In the genomic region with DNA sequence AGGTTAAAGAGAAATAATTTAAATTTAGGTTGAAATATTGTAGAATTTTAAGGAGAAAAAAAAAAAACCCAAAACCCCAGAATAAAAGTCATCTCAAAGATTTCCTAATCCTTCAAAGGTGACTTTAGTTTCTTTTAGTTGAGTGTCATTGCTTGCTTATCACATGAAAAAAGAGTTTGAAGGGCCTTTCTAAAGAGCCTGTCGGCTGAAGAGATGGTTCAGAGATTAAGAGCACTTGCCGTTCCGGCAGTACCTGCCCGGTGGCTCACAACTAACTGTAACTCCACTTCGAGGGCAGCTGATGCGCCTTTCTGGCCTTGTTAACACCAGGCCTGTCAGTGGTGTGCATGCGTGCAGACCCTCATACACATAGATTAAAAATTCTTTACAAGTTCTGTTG, we compare ENCODE assay signal across 18 mouse cellular contexts. TPM values are rescaled to one million over a fixed set of nuclear protein-coding genes. Genes with fewer than 3 reads are reported as not detected.
DNase-seq lines count a peak whose midpoint lies in the region; ATAC-seq and TF ChIP-seq lines count a peak whose summit lies in the region.
"Had no signal": no experiment of that assay in that cellular context is flagged by ENCODE, and none has a peak within 500 bp of the region (broad histone marks: within the 10 kb centered on the region; RNA-seq: fewer than 3 reads in every experiment).

No protein-coding gene starts in this region.

- H3K27me3 ChIP-seq in forebrain, embryonic 14.5 days (replicated peaks; ENCODE audit: control insufficient read depth, insufficient read depth, low read length) = no peaks in the 10 kb centered on the region
- no peaks in the 10 kb centered on the region for H3K27me3 ChIP-seq in forebrain, embryonic 12.5 days
- no peaks in the 10 kb centered on the region for H3K27me3 ChIP-seq in hindbrain, embryonic 15.5 days
- H3K27me3 ChIP-seq in hindbrain, embryonic 12.5 days = no peaks in the 10 kb centered on the region
- no peaks in the 10 kb centered on the region for H3K27me3 ChIP-seq in lung, postnatal 0 days (replicated peaks; ENCODE audit: insufficient read depth, low read length)
- no peaks in the 10 kb centered on the region for H3K27me3 ChIP-seq in stomach, postnatal 0 days (ENCODE audit: control insufficient read depth, insufficient read depth, low read length)
- H3K27me3 ChIP-seq: CH12.LX; neural tube, embryonic 15.5 days had no signal

- no peak overlapping the region for H3K9ac ChIP-seq in forebrain, embryonic 14.5 days (ENCODE audit: low read length)
- no peak overlapping the region for H3K9ac ChIP-seq in forebrain, embryonic 12.5 days
- no peak overlapping the region for H3K9ac ChIP-seq in hindbrain, embryonic 15.5 days
- H3K9ac ChIP-seq in hindbrain, embryonic 12.5 days = no peak overlapping the region
- H3K9ac ChIP-seq in lung, postnatal 0 days (replicated peaks; ENCODE audit: low read depth) = no peak overlapping the region
- H3K9ac ChIP-seq in stomach, postnatal 0 days (ENCODE audit: low read length) = no peak overlapping the region
- H3K9ac ChIP-seq: hindbrain, embryonic 14.5 days; liver, postnatal 0 days; neural tube, embryonic 15.5 days had no signal

- WGBS in forebrain, embryonic 14.5 days = 62% methylated on average over 7 of the region's 7 CpGs
- 72% methylated on average over 7 of the region's 7 CpGs for WGBS in forebrain, embryonic 12.5 days
- 76% methylated on average over 7 of the region's 7 CpGs for WGBS in hindbrain, embryonic 15.5 days
- 85% methylated on average over 7 of the region's 7 CpGs for WGBS in hindbrain, embryonic 12.5 days
- 41% methylated on average over 7 of the region's 7 CpGs for WGBS in lung, postnatal 0 days
- WGBS in lung, adult 2 months = 50% methylated on average over 7 of the region's 7 CpGs
- 41% methylated on average over 7 of the region's 7 CpGs for WGBS in stomach, postnatal 0 days

- peaks cover 23% of the 10 kb centered on the region for H3K4me1 ChIP-seq in forebrain, embryonic 14.5 days (ENCODE audit: control insufficient read depth, insufficient read depth, low read length)
- H3K4me1 ChIP-seq in forebrain, embryonic 12.5 days = peaks cover 25% of the 10 kb centered on the region
- H3K4me1 ChIP-seq in hindbrain, embryonic 15.5 days (replicated peaks) = peaks cover 28% of the 10 kb centered on the region
- peaks cover 17% of the 10 kb centered on the region for H3K4me1 ChIP-seq in hindbrain, embryonic 12.5 days
- H3K4me1 ChIP-seq in lung, postnatal 0 days (ENCODE audit: insufficient read depth, low read depth, low read length) = peaks cover 10% of the 10 kb centered on the region
- peaks cover 3% of the 10 kb centered on the region for H3K4me1 ChIP-seq in lung, adult 2 months (ENCODE audit: control insufficient read depth, insufficient read depth, low read length)
- peaks cover 3% of the 10 kb centered on the region for H3K4me1 ChIP-seq in stomach, postnatal 0 days (replicated peaks; ENCODE audit: control insufficient read depth, insufficient read depth)

- peak; percentile 69; the same call in 1 of the 2 replicates for TF ChIP-seq EP300 in lung, postnatal 0 days (IDR thresholded peaks at IDR 0.05)
- TF ChIP-seq EP300 in stomach, postnatal 0 days (optimal IDR thresholded peaks at IDR 0.05) = no peak

- TF ChIP-seq POLR2A in lung, adult 2 months (IDR thresholded peaks at IDR 0.05; ENCODE audit: borderline replicate concordance, extremely low read depth, low read depth, low read length) = no peak

- no peak for TF ChIP-seq CTCF in lung, postnatal 0 days (IDR thresholded peaks at IDR 0.05)
- no peak for TF ChIP-seq CTCF in lung, adult 2 months (IDR thresholded peaks at IDR 0.05; ENCODE audit: insufficient read depth, low read length)
- no peak for TF ChIP-seq CTCF in stomach, postnatal 0 days (IDR thresholded peaks at IDR 0.05; ENCODE audit: low read depth)

- no peaks in the 10 kb centered on the region for H3K9me3 ChIP-seq in forebrain, embryonic 14.5 days (replicated peaks; ENCODE audit: control insufficient read depth, low read length)
- H3K9me3 ChIP-seq in forebrain, embryonic 12.5 days = no peaks in the 10 kb centered on the region
- H3K9me3 ChIP-seq in hindbrain, embryonic 15.5 days = no peaks in the 10 kb centered on the region
- H3K9me3 ChIP-seq in hindbrain, embryonic 12.5 days (replicated peaks) = no peaks in the 10 kb centered on the region
- H3K9me3 ChIP-seq in lung, postnatal 0 days (ENCODE audit: low read length) = no peaks in the 10 kb centered on the region
- H3K9me3 ChIP-seq in stomach, postnatal 0 days (ENCODE audit: control insufficient read depth, low read length) = no peaks in the 10 kb centered on the region
- H3K9me3 ChIP-seq: midbrain, embryonic 10.5 days; neural tube, embryonic 15.5 days had no signal

- 0 out of 2 replicates have a peak overlapping the region, but pooled peaks have one; percentile 33 for H3K27ac ChIP-seq in forebrain, embryonic 14.5 days (ENCODE audit: low read depth, low read length)
- no peak overlapping the region for H3K27ac ChIP-seq in forebrain, embryonic 12.5 days
- 0 out of 2 replicates have a peak overlapping the region, but pooled peaks have one; percentile 14 for H3K27ac ChIP-seq in hindbrain, embryonic 15.5 days (replicated peaks)
- H3K27ac ChIP-seq in hindbrain, embryonic 12.5 days = no peak overlapping the region
- H3K27ac ChIP-seq in lung, postnatal 0 days (ENCODE audit: low read length) = peak overlapping the region; percentile 34; the same call in 1 of the 2 replicates
- H3K27ac ChIP-seq in stomach, postnatal 0 days (replicated peaks) = no peak overlapping the region
- H3K27ac ChIP-seq: hindbrain, embryonic 14.5 days; midbrain, embryonic 10.5 days had no signal

- ATAC-seq in forebrain, embryonic 14.5 days = no peak
- no peak for ATAC-seq in forebrain, embryonic 12.5 days (ENCODE audit: low FRiP score)
- no peak for ATAC-seq in hindbrain, embryonic 15.5 days (ENCODE audit: low FRiP score, low read depth)
- no peak for ATAC-seq in hindbrain, embryonic 12.5 days (ENCODE audit: low FRiP score)
- ATAC-seq in lung, postnatal 0 days = peak; percentile 80
- ATAC-seq in stomach, postnatal 0 days (ENCODE audit: low FRiP score, low TSS enrichment) = no peak
- ATAC-seq: liver, postnatal 0 days had no signal

- no peak overlapping the region for H3K4me2 ChIP-seq in forebrain, embryonic 14.5 days (ENCODE audit: low read length)
- H3K4me2 ChIP-seq in forebrain, embryonic 12.5 days = no peak overlapping the region
- no peak overlapping the region for H3K4me2 ChIP-seq in hindbrain, embryonic 15.5 days
- no peak overlapping the region for H3K4me2 ChIP-seq in hindbrain, embryonic 12.5 days (replicated peaks)
- 0 out of 2 replicates have a peak overlapping the region, but pooled peaks have one; percentile 15 for H3K4me2 ChIP-seq in lung, postnatal 0 days (replicated peaks; ENCODE audit: low read depth, low read length)
- H3K4me2 ChIP-seq in stomach, postnatal 0 days (replicated peaks; ENCODE audit: low read depth) = 0 out of 2 replicates have a peak overlapping the region, but pooled peaks have one; percentile 8
- H3K4me2 ChIP-seq: heart, embryonic 11.5 days; hindbrain, embryonic 14.5 days; neural tube, embryonic 15.5 days had no signal

- no peaks in the 10 kb centered on the region for H3K36me3 ChIP-seq in forebrain, embryonic 14.5 days (ENCODE audit: control insufficient read depth, insufficient read depth, low read length)
- no peaks in the 10 kb centered on the region for H3K36me3 ChIP-seq in forebrain, embryonic 12.5 days (replicated peaks)
- no peaks in the 10 kb centered on the region for H3K36me3 ChIP-seq in hindbrain, embryonic 15.5 days
- no peaks in the 10 kb centered on the region for H3K36me3 ChIP-seq in hindbrain, embryonic 12.5 days
- no peaks in the 10 kb centered on the region for H3K36me3 ChIP-seq in lung, postnatal 0 days (ENCODE audit: insufficient read depth, low read length)
- no peaks in the 10 kb centered on the region for H3K36me3 ChIP-seq in stomach, postnatal 0 days (ENCODE audit: control insufficient read depth, insufficient read depth, low read length)
- H3K36me3 ChIP-seq: midbrain, embryonic 10.5 days; neural tube, embryonic 15.5 days had no signal

- no peak overlapping the region for H3K4me3 ChIP-seq in forebrain, embryonic 14.5 days (ENCODE audit: low read depth, low read length)
- H3K4me3 ChIP-seq in forebrain, embryonic 12.5 days (replicated peaks) = no peak overlapping the region
- H3K4me3 ChIP-seq in hindbrain, embryonic 15.5 days = no peak overlapping the region
- no peak overlapping the region for H3K4me3 ChIP-seq in hindbrain, embryonic 12.5 days
- no peak overlapping the region for H3K4me3 ChIP-seq in lung, postnatal 0 days (ENCODE audit: low read depth, low read length)
- no peak overlapping the region for H3K4me3 ChIP-seq in lung, adult 2 months (replicated peaks; ENCODE audit: extremely low read depth, low read depth, low read length)
- no peak overlapping the region for H3K4me3 ChIP-seq in stomach, postnatal 0 days (ENCODE audit: low read depth, low read length)
- H3K4me3 ChIP-seq: erythroblast, embryonic 14.5 days; midbrain, embryonic 10.5 days; neural tube, embryonic 15.5 days had no signal

- no peak for DNase-seq in forebrain, embryonic 14.5 days (ENCODE audit: low spot score)
- DNase-seq in lung, postnatal 0 days (ENCODE audit: low spot score) = peak; percentile 72
- DNase-seq in lung, adult 2 months = no peak
- DNase-seq in stomach, postnatal 0 days (ENCODE audit: low spot score) = no peak
- DNase-seq in adrenal gland, postnatal 36 days = no peak
- DNase-seq: embryo, embryonic 11 days; liver; thymus, postnatal 36 days had no signal

RNA-seq across cellular contexts. Expression of a gene that starts 41.2 kb away (rescaled TPM):
- polyA plus RNA-seq in forebrain, embryonic 14.5 days (2014; fragmentation: Nextera tagmentation; extraction: Ambion mirVana) = 27.1 and 30.9 TPM in 2 replicates
- 30.2 and 31.3 TPM in 2 replicates for polyA plus RNA-seq in forebrain, embryonic 12.5 days (2016; fragmentation: Nextera tagmentation; extraction: Ambion mirVana)
- 25.8 and 28.0 TPM in 2 replicates for polyA plus RNA-seq in hindbrain, embryonic 15.5 days (2015; fragmentation: Nextera tagmentation; extraction: Ambion mirVana)
- polyA plus RNA-seq in hindbrain, embryonic 12.5 days (2016; fragmentation: Nextera tagmentation; extraction: Ambion mirVana) = 28.1 and 29.7 TPM in 2 replicates
- 11.2 and 11.5 TPM in 2 replicates for polyA plus RNA-seq in lung, postnatal 0 days (2015; fragmentation: Nextera tagmentation; extraction: Ambion mirVana)
- polyA plus RNA-seq in lung, adult 2 months (2012; rRNA removed) = 19.7 and 20.1 TPM in 2 replicates
- 4.8 and 5.0 TPM in 2 replicates for polyA plus RNA-seq in stomach, postnatal 0 days (2015; fragmentation: Nextera tagmentation; extraction: Ambion mirVana)
- 10 to 100 TPM; 10.3 to 12.7 TPM for total RNA-seq in adrenal gland, postnatal 36 days (2021)

Comparison
In these comparisons a context has a peak if more than half of its experiments do, and no peak if none do; other contexts are left out.
1. H3K27ac ChIP-seq: peak in forebrain, embryonic 14.5 days (single experiment), hindbrain, embryonic 15.5 days (single experiment) and lung, postnatal 0 days (single experiment); none in forebrain, embryonic 12.5 days (single experiment), hindbrain, embryonic 12.5 days (single experiment) and stomach, postnatal 0 days (single experiment).
2. H3K4me2 ChIP-seq: peak in lung, postnatal 0 days (single experiment) and stomach, postnatal 0 days (single experiment); none in forebrain, embryonic 14.5 days (single experiment), forebrain, embryonic 12.5 days (single experiment), hindbrain, embryonic 15.5 days (single experiment) and hindbrain, embryonic 12.5 days (single experiment).